Mouse (Mus musculus) heart, embryonic 11.5 days (tissue): Measurements from ENCODE around the gene Synpo2. TPM values are rescaled to one million over a fixed set of nuclear protein-coding genes. Genes with fewer than 3 reads are reported as not detected.

Source experiments
- ATAC-seq: fragments of 200-750 bp; cut with Nextera tagmentation; replicated peaks from 2 replicates; pipeline ENCODE4 v1.8.0; 2017; ENCODE audit warnings: moderate library complexity; ENCODE audit not compliant: insufficient number of reproducible peaks, low FRiP score, low TSS enrichment
- H3K27ac ChIP-seq: fragments of 300-500 bp; sonication (generic); 2 replicates; pipeline ENCODE4 v1.5.1; 2014; ENCODE audit warnings: mild to moderate bottlenecking, low read depth, low read length
- H3K27me3 ChIP-seq: fragments of 300-500 bp; sonication (generic); 2 replicates; pipeline ENCODE4 v1.6.1; 2014; ENCODE audit warnings: mild to moderate bottlenecking, low read length, mixed read lengths; ENCODE audit not compliant: control insufficient read depth, insufficient read depth
- H3K36me3 ChIP-seq: fragments of 300-500 bp; sonication (generic); 2 replicates; pipeline ENCODE4 v1.6.1; 2014; ENCODE audit warnings: mild to moderate bottlenecking, low read length, moderate library complexity, mixed read lengths; ENCODE audit not compliant: control insufficient read depth, insufficient read depth
- H3K4me1 ChIP-seq: fragments of 300-500 bp; sonication (generic); 2 replicates; pipeline ENCODE4 v1.6.1; 2014; ENCODE audit warnings: low read length; ENCODE audit not compliant: control insufficient read depth, insufficient read depth
- H3K4me2 ChIP-seq: fragments of 300-500 bp; sonication (generic); 2 replicates; pipeline ENCODE4 v1.6.1; 2014; ENCODE audit warnings: mild to moderate bottlenecking, moderate library complexity
- H3K4me3 ChIP-seq: fragments of 300-500 bp; sonication (generic); 2 replicates; pipeline ENCODE4 v1.5.1; 2014; ENCODE audit warnings: low read depth, low read length
- H3K9ac ChIP-seq: fragments of 300-500 bp; sonication (generic); 2 replicates; pipeline ENCODE4 v1.6.1; 2014; ENCODE audit warnings: mild to moderate bottlenecking, low read depth, low read length, moderate library complexity
- H3K9me3 ChIP-seq: fragments of 300-500 bp; sonication (generic); replicated peaks from 2 replicates; pipeline ENCODE4 v1.6.1; 2016; ENCODE audit warnings: low read length; ENCODE audit not compliant: control insufficient read depth
- WGBS: fragments of 180-500 bp; shearing (Covaris S2); extraction: QIAGEN DNeasy Blood & Tissue Kit; methylation state at CpG from one replicate; pipeline ENCODE4 v1.1.7; 2014; ENCODE audit not compliant: insufficient replicate concordance; 5-methylcytosine and 5-hydroxymethylcytosine counted together
- polyA plus RNA-seq: library from polyadenylated mRNA; unstranded; fragments of >200 nt; fragmentation: Nextera tagmentation; extraction: Ambion mirVana; gene quantifications from 2 replicates; pipeline ENCODE4 v1.2.1, GENCODE M21; 2014

Gene Synpo2
- polyA plus RNA-seq, 1 experiment from 2014 or later: 21.8 TPM

- 76% methylated on average over 3 of the region's 3 CpGs for WGBS
- H3K4me1 ChIP-seq: peaks cover 19% of the 10 kb centered on the region
- H3K27me3 ChIP-seq: no peaks in the 10 kb centered on the region
- no peak for ATAC-seq
- no peak overlapping the region for H3K27ac ChIP-seq
- H3K9ac ChIP-seq: no peak overlapping the region
- H3K4me2 ChIP-seq: no peak overlapping the region
- H3K36me3 ChIP-seq: no peaks in the 10 kb centered on the region
- H3K9me3 ChIP-seq: no peaks in the 10 kb centered on the region
- no peak overlapping the region for H3K4me3 ChIP-seq
Measured at GRCm38 (mm10) chr3:123142298-123142697, 93.7 kb downstream of the Synpo2 start.

GRCm38 (mm10) chr3:123141069-123141468, 94.9 kb downstream of the Synpo2 start:
- Histone ChIP-seq H3K27ac (no peak overlapping the region), H3K27me3 (no peaks in the 10 kb centered on the region), H3K9ac (no peak overlapping the region), H3K36me3 (no peaks in the 10 kb centered on the region), H3K4me1 (peaks cover 14% of the 10 kb centered on the region), H3K4me2 (no peak overlapping the region), H3K9me3 (no peaks in the 10 kb centered on the region), H3K4me3 (no peak overlapping the region)
- ATAC-seq: no peak
- WGBS: 74% methylated on average over 6 of the region's 6 CpGs

DNA sequence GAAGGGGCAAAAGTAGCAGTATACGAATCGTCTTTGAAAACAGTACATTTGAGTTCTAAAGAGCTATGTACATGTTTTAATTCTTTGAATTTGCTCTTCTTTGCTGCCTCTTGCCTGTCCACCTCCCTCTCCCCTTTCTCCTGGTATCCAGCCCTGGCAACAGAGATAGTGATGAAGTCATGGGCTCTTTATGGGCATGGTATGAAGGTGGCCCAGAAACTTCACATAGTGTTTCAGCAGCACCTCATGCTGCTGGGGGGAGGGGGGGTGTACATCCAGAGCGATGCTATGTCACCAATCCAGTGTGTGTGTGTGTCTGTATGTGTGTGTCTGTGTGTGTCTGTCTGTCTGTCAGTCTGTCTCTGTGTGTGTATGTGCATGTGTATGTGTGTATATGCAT, 95.8 kb downstream of the Synpo2 start:
- Histone ChIP-seq H3K27me3 (no peaks in the 10 kb centered on the region), H3K4me3 (no peak overlapping the region), H3K4me1 (peaks cover 12% of the 10 kb centered on the region), H3K4me2 (no peak overlapping the region), H3K9me3 (no peaks in the 10 kb centered on the region), H3K9ac (no peak overlapping the region), H3K36me3 (no peaks in the 10 kb centered on the region), H3K27ac (no peak overlapping the region)
- WGBS: 86% methylated on average over 3 of the region's 3 CpGs
- ATAC-seq: no peak

GRCm38 (mm10) chr3:123139619-123140018, 96.3 kb downstream of the Synpo2 start:
- no peaks in the 10 kb centered on the region for H3K36me3 ChIP-seq
- no peak for ATAC-seq
- H3K9me3 ChIP-seq: no peaks in the 10 kb centered on the region
- no peaks in the 10 kb centered on the region for H3K27me3 ChIP-seq
- peaks cover 12% of the 10 kb centered on the region for H3K4me1 ChIP-seq
- 71% methylated on average over 5 of the region's 5 CpGs for WGBS
- no peak overlapping the region for H3K27ac ChIP-seq
- no peak overlapping the region for H3K4me3 ChIP-seq
- no peak overlapping the region for H3K4me2 ChIP-seq
- H3K9ac ChIP-seq: no peak overlapping the region

DNA sequence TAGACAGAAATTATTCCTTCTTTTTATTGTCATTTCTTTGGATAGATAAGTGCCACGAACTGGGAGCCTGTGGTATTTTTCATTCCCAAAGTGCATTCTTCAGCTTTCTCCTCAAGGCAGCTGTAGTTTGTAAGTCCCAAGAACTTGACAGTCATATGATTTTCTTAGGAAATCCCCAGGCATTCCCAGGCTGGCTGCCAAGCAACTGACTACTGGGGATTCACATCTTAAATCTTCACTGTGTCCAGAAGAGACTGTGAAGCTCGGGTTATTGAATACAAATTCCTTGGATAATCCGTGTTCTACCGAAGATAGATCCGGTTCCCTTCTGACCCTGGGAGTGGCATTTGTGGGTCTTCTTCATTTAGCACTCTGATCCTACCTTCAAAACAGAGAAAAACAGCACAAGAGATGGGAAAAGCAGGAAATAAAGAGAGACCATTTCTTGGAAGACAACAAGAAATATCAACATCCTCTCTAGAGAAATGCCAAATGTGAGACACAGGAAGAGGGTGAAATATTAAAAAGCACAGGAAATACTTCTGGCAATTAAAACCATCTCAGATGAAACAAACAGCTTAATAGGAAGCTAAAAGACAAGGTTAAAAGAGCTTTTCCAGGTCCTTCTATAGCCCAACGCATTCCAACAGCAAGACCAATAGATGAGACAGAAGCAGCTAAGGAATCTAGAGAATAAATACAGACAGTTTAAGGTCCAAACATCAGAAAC, 97.5 kb downstream of the Synpo2 start:
- H3K9me3 ChIP-seq: no peaks in the 10 kb centered on the region
- no peak overlapping the region for H3K4me3 ChIP-seq
- peaks cover 7% of the 10 kb centered on the region for H3K4me1 ChIP-seq
- no peaks in the 10 kb centered on the region for H3K27me3 ChIP-seq
- no peaks in the 10 kb centered on the region for H3K36me3 ChIP-seq
- no peak for ATAC-seq
- no peak overlapping the region for H3K9ac ChIP-seq
- 67% methylated on average over 6 of the region's 6 CpGs for WGBS
- no peak overlapping the region for H3K4me2 ChIP-seq
- H3K27ac ChIP-seq: no peak overlapping the region

DNA sequence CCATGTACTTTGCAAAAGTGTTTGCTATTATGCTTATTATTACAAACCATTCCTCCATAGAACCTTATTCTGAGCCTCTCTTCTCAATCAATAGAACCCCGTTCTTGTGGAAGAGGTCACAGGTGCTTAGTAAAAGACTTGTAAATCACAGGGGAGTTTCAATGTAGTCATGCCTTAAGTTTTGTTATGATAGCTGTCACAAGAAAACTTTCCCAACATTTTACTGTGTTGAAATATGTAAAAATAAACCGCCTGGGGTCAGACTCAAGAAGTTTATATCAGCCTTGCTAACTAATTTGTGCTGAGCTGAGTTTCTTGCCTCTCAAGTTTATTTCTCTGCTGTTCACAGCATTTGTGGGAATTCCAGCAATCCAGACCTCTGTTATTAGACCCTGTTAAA, 103.8 kb downstream of the Synpo2 start:
- Histone ChIP-seq H3K27ac (no peak overlapping the region), H3K27me3 (no peaks in the 10 kb centered on the region), H3K9ac (no peak overlapping the region), H3K4me2 (no peak overlapping the region), H3K4me3 (no peak overlapping the region), H3K4me1 (peaks cover 6% of the 10 kb centered on the region), H3K36me3 (no peaks in the 10 kb centered on the region), H3K9me3 (no peaks in the 10 kb centered on the region)
- no peak for ATAC-seq
- WGBS: 82% methylated on average over 2 of the region's 2 CpGs

DNA sequence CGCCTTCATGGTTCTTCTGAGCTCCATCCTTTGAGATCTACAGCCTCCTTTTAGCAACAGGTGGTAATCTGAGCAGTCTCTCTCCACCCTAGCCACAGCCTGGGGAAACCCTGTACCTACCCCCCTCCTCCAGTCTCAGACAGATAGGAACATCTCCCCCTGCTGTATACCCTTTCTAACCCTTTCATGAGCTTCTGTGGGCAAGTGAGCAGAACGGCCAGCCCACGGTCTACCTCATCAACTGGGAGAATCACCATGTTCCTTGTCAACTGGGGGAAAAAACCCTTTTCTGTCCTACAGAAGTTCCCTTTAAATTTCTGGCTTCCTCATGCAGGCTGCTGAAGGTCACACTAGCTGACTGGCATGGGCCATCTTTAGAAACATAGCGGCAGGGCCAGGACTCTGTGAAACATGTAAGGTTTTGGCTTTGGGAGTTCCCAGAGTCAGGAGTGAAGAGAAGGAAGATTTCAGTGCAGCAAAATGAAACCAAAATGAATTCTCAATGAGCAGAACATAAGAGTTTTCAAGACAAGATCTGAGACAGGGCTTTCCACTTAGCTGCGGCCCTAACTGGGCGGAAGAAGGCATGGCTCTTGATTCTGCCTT, 104.7 kb downstream of the Synpo2 start:
- no peaks in the 10 kb centered on the region for H3K9me3 ChIP-seq
- ATAC-seq: no peak
- H3K9ac ChIP-seq: no peak overlapping the region
- H3K36me3 ChIP-seq: no peaks in the 10 kb centered on the region
- H3K4me2 ChIP-seq: no peak overlapping the region
- H3K4me3 ChIP-seq: no peak overlapping the region
- no peaks in the 10 kb centered on the region for H3K27me3 ChIP-seq
- H3K4me1 ChIP-seq: peaks cover 3% of the 10 kb centered on the region; the same call in 1 of the 2 replicates
- H3K27ac ChIP-seq: no peak overlapping the region
- WGBS: 79% methylated on average over 6 of the region's 6 CpGs

DNA sequence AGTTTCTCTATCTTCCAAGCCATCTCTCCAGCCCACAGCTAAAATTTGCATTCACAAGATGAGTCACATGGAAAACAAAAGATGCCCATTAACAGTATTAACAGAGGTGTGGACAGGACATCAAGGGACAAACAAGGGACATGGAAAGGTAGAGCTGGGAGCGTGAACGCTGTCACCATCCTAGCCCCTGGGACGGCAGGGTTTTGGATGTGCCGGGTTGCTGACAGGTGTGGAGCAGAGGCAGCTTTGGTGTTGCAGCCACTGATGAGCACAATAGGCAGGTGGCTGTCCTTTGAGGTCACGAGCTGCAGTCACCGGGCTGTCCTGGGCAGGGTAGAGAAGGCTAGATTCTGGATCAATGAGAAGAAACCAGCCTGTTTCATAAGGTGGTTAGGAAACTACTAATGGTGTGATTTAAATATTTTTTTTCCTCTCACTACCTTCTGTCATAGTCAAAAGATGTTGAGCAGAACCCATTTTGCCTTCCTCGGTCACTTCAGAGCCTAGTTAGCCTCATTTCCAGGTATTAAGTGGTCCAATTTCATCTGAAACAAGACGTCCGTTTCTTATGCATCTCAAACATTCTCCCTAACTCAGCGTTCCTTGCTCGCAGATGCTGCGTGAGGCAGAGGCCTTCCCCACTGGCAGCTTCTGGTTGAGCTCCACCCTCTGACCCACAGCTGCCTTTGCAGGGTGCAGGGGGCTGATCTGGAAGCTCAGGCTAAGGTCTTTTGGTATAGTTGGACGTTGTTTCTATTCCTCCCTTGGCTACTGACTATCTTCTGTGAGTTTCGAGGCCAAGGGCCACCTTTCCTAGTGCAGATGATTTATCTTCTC, 105.4 kb downstream of the Synpo2 start:
- Histone ChIP-seq H3K4me2 (no peak overlapping the region), H3K4me1 (peaks cover 3% of the 10 kb centered on the region; the same call in 1 of the 2 replicates), H3K27me3 (no peaks in the 10 kb centered on the region), H3K9me3 (no peaks in the 10 kb centered on the region), H3K4me3 (no peak overlapping the region), H3K36me3 (no peaks in the 10 kb centered on the region), H3K9ac (no peak overlapping the region), H3K27ac (no peak overlapping the region)
- no peak for ATAC-seq
- WGBS: 74% methylated on average over 14 of the region's 14 CpGs
